Mouse (Mus musculus) forebrain, embryonic 13.5 days (tissue): ENCODE measurements around the gene Slitrk3. TPM values are rescaled to one million over a fixed set of nuclear protein-coding genes. Genes with fewer than 3 reads are reported as not detected.
"Not testable (repeated sequence)": the region's sequence is repeated elsewhere in the genome, so short reads cannot be mapped to it uniquely, and the experiment has no call there.

Experiments used
- ATAC-seq: fragments of 200-750 bp; cut with Nextera tagmentation; 2 replicates; pipeline ENCODE4 v1.8.0; 2017
- H3K27ac ChIP-seq: fragments of 300-500 bp; sonication (generic); 2 replicates; pipeline ENCODE4 v1.5.1; 2015; ENCODE audit warnings: inconsistent platforms, mild to moderate bottlenecking, moderate library complexity
- H3K27me3 ChIP-seq: fragments of 300-500 bp; sonication (generic); 2 replicates; pipeline ENCODE4 v1.6.1; 2015; ENCODE audit warnings: mild to moderate bottlenecking, inconsistent platforms
- H3K36me3 ChIP-seq: fragments of 300-500 bp; sonication (generic); 2 replicates; pipeline ENCODE4 v1.6.1; 2015; ENCODE audit warnings: mild to moderate bottlenecking, inconsistent platforms; ENCODE audit not compliant: poor library complexity, severe bottlenecking
- H3K4me1 ChIP-seq: fragments of 300-500 bp; sonication (generic); 2 replicates; pipeline ENCODE4 v1.6.1; 2015; ENCODE audit warnings: inconsistent platforms
- H3K4me2 ChIP-seq: fragments of 300-500 bp; sonication (generic); 2 replicates; pipeline ENCODE4 v1.6.1; 2015; ENCODE audit warnings: inconsistent platforms, mild to moderate bottlenecking, moderate library complexity
- H3K4me3 ChIP-seq: fragments of 300-500 bp; sonication (generic); 2 replicates; pipeline ENCODE4 v1.5.1; 2015; ENCODE audit warnings: mild to moderate bottlenecking, inconsistent platforms
- H3K9ac ChIP-seq: fragments of 300-500 bp; sonication (generic); 2 replicates; pipeline ENCODE4 v1.6.1; 2015; ENCODE audit warnings: mild to moderate bottlenecking, inconsistent platforms
- H3K9me3 ChIP-seq: fragments of 300-500 bp; sonication (generic); replicated peaks from 2 replicates; pipeline ENCODE4 v1.6.1; 2016; ENCODE audit warnings: inconsistent platforms
- WGBS: fragments of 180-500 bp; shearing (Covaris S2); methylation state at CpG from one replicate; pipeline ENCODE4 v1.1.7; 2015; 5-methylcytosine and 5-hydroxymethylcytosine counted together
- polyA plus RNA-seq: library from polyadenylated mRNA; unstranded; fragments of >200 nt; fragmentation: Nextera tagmentation; extraction: Ambion mirVana; gene quantifications from 2 replicates; pipeline ENCODE4 v1.2.1, GENCODE M21; 2015

The Slitrk3 gene
- 5.0 and 8.2 TPM in 2 replicates for polyA plus RNA-seq

DNA sequence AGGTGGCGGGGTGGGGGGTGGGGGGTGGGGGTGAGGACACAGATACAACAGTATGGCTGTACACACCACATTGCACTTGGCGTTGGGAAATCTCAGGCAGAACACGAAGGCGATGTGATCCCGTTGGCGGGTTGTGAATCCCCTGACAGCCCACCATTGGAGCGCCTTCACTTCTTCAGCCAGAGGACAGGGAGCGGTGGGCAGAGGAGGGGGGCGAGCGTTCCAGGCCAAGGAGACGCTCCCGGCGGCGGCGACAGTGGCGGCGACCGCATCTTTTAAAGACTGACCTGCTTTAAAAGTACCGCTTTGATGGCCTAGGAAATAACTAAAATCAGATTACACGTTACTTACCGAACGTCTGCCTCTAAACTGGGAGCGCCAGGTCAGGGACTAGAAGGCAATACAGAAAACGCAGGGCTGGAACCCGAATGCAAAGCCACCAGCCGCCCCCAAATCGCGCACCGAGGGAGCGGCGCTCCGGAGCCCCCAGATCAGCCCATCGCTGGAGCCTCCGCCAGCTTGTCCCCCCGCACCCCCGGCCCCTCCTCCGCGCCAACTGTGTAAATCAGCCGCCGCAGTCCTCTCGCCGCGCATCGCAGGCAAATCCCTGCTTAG lies at the start of gene Slitrk3:
TSS of gene Slitrk3 (minus strand) at position 607 of the 615 bp plus-strand sequence.
- Histone ChIP-seq H3K4me2 (peak within 1 kb of the TSS; percentile 85), H3K9me3 (no peaks in the 10 kb centered on the region), H3K27ac (peak within 1 kb of the TSS; percentile 31; the same call in 1 of the 2 replicates), H3K36me3 (no peaks in the 10 kb centered on the region), H3K27me3 (peaks cover 12% of the 10 kb centered on the region), H3K4me1 (peaks cover 23% of the 10 kb centered on the region), H3K4me3 (peak within 1 kb of the TSS; percentile 67), H3K9ac (peak within 1 kb of the TSS; percentile 70)
- under 1% methylated on average over 43 of the region's 44 CpGs for WGBS
- peak; percentile 68 for ATAC-seq

DNA sequence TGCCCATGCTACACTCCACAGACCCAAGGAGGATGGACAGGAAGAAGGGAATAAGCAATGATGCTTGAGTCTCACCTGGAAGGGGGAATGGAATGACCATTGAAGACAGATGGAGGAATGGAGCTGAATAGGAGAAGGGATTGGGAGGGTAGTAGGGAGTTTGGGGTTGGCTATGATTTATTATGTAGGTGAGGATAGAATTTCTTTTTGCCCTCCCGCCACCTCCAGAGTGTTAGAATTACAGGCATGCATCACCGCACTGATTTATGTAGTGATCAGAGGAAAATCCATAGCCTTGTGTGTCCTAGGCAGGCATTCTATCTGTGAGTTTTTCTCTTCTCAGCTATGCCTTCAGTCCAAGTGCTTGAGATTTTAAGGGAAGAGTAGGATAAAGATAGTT lies 36.8 kb upstream of the Slitrk3 start:
- not testable (repeated sequence) for H3K27me3 ChIP-seq, H3K4me2 ChIP-seq, H3K4me3 ChIP-seq, H3K4me1 ChIP-seq, H3K9ac ChIP-seq, H3K36me3 ChIP-seq, ATAC-seq, H3K9me3 ChIP-seq, H3K27ac ChIP-seq
- WGBS, result 97% methylated on average over 2 of the region's 2 CpGs

DNA sequence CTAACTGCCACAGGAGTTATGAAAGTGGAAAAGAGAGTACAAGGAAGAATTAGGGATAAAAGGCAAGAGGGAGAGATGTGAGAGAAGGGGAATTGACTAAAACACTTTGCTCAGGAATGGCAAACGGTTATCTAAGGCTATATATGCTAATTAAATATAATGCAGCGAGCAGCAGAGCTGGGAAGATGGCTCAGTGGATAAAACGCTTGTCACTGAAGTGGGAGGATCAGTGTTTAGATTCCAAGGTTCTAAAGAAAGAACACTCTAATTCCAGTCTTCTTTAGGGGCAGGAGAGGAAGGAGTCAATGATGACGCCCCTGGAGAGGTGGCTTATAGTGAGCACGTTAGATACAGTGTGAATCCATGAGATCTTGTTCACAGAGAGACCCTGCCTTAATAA lies 27.0 kb upstream of the Slitrk3 start:
- 74% methylated on average over 5 of the region's 5 CpGs for WGBS
- Histone ChIP-seq H3K4me1 (no peaks in the 10 kb centered on the region), H3K27me3 (no peaks in the 10 kb centered on the region), H3K27ac (no peak overlapping the region), H3K4me3 (no peak overlapping the region), H3K36me3 (no peaks in the 10 kb centered on the region), H3K4me2 (no peak overlapping the region), H3K9me3 (no peaks in the 10 kb centered on the region), H3K9ac (no peak overlapping the region)
- no peak for ATAC-seq

DNA sequence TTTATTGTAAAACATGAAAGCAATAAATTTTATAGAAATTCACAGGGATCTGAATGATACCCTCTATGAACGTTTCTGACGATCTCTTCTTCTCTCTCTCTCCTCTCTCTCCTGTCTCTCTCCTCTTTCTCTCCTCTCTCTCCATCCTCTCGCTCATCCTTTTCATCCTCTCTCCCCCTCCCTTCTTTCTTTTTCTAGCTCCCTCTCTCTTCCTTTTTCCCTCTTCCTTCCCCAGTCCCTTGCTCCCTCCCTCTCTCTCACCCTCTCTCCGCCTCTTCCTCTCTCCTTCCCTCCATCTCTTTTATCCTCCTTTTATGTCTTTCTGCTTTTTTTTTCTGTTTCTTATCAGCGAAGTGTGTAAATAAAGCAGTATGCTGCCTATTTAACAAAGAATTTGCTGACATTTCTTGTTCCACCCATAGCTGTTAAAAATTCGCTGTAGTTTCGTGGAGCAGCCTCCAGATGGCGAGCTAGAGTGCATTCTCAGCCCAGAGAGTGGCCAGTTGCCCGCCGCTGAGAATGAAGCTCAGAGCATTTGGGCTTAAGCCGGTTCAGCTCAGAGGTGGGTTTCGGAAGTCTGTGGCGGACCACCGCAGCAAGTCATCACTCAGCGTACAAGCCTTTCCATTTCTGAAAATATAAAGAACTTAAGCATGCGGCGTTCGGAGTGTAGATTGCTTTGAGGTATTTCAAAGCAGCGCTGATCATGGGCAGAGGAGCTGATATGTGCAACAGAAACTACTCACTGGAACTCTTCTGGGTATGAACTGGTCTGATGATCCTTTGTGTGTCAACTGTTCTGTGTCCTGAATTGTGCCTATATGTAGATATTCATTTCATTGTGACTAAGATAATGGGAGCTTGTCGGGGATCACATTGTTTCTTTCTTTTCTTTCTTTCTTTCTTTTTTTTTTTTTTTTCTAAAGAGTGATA lies 8.5 kb upstream of the Slitrk3 start:
- peak overlapping the region; percentile 38 for H3K4me3 ChIP-seq
- H3K9me3 ChIP-seq, result no peaks in the 10 kb centered on the region
- WGBS, result 8% methylated on average over 20 of the region's 20 CpGs
- H3K4me1 ChIP-seq, result no peaks in the 10 kb centered on the region
- H3K27ac ChIP-seq, result no peak overlapping the region
- H3K27me3 ChIP-seq, result no peaks in the 10 kb centered on the region
- peak; percentile 91 for ATAC-seq
- H3K36me3 ChIP-seq, result no peaks in the 10 kb centered on the region
- peak overlapping the region; percentile 57 for H3K4me2 ChIP-seq
- peak overlapping the region; percentile 58 for H3K9ac ChIP-seq

DNA sequence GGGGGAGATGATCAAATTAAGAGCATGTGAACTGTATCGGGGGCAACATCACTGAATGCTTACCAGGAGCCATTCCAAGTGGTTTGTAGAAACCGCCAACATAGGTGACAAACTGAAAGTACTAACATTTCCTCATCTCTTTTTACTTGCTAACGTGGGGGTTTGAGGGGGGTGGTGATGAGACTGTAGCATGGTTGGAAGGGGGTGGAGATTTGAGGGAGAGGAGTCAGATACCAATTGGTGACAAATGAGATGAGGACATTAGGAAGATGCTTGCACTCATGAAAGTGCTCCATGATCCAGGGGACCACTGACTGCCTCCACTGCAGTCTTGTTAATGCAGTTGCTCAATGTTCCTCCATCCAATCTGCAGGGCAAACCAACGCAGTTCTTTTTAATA lies 587 bp upstream of the Slitrk3 start:
- peak overlapping the region; percentile 67 for H3K4me3 ChIP-seq
- no peak overlapping the region for H3K27ac ChIP-seq
- no peak overlapping the region for H3K9ac ChIP-seq
- no peak for ATAC-seq
- H3K27me3 ChIP-seq, result peaks cover 12% of the 10 kb centered on the region
- WGBS, result 21% methylated on average over 4 of the region's 4 CpGs
- peak overlapping the region; percentile 85 for H3K4me2 ChIP-seq
- H3K36me3 ChIP-seq, result no peaks in the 10 kb centered on the region
- peaks cover 18% of the 10 kb centered on the region for H3K4me1 ChIP-seq
- H3K9me3 ChIP-seq, result no peaks in the 10 kb centered on the region

DNA sequence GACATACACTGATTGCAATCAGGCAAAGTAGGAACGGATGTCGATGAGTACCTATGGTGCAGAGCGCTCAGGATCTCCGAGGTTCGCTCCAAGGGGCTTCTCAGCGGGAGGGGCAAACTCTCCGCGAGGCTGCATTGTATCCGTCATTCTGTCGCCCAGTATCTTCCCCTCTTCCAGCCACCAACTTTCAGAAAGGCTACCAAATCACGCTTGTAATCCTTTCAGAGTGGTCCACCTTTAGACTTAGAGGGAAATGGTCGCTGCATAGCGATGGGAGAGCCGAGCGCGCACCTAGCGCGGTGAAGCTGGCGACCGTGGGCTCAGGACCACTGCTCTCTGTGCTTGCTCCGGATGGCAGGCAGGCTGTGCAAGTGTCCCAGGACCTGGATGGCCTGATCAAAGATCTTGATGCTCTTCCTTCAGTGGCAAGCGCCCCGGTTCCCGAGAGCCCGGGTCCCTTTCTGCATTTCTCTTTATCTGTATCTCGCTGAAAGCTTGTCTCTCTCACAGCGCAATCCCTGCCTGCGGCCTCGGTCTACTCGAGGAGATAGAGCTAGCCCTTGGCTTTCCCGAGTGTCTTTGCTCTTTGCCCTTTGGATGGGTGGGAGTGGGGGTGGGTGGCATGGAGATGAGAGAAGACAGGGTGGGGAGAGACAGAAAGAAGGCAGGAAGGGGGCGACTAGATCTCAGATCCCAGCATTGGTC lies 959 bp downstream of the Slitrk3 start:
- Histone ChIP-seq H3K4me1 (peaks cover 23% of the 10 kb centered on the region), H3K4me3 (peak overlapping the region; percentile 67), H3K4me2 (peak overlapping the region; percentile 85), H3K27me3 (peaks cover 12% of the 10 kb centered on the region), H3K9ac (peak overlapping the region; percentile 70), H3K9me3 (no peaks in the 10 kb centered on the region), H3K36me3 (no peaks in the 10 kb centered on the region), H3K27ac (peak overlapping the region; percentile 31)
- ATAC-seq, result peak; percentile 42
- under 1% methylated on average over 31 of the region's 32 CpGs for WGBS

DNA sequence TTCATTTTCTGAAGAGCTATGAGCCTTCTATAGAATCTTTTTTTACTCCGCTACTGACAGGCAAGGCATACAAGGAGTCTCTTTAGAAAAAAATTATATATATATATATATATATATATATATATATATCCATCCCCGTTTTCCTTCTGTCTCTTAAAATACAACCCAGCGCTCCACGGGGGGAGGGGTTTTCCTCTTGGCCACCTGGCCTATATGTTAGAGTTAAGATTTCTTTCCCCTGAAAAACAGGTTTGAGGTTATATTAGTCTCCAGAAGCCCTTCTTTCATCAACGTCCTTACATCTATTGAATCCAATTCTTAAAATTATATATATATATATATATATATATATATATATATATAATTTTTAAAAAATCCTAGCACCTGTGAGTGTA lies 1.6 kb downstream of the Slitrk3 start:
- ATAC-seq, result no peak
- 27% methylated on average over 5 of the region's 5 CpGs for WGBS

DNA sequence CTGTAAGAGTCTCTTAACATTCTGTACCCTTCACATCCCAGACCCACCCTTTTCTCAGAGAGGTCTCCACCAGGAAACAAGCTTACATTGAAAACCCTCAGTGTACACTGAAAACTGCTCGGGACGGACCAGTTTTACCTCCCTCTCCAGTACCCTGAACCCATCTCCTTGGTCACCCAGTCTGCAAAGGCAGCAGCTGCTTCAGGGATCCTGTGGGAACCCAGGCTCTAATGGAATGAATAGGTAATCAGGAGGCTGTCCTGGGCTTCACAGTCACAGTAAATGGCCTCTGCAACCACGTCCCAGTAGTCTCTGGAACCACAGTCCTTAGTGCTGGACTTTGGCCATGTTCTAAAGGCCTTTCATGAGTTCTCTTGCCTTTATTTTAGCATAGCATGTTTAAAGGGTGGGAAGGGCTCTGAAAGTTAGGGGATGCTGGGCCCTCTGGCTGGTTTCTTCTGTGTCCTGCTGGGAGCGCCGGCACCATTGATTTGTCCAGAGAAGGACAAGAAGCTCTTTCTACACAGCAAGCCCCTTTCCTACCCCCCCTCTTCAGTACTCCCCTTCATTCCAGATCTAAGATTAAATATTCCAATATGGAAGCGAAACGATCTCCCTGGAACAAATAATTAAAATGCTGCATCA lies 2.1 kb downstream of the Slitrk3 start:
- Histone ChIP-seq H3K4me2 (peak overlapping the region; percentile 52), H3K27me3 (peaks cover 12% of the 10 kb centered on the region), H3K9me3 (no peaks in the 10 kb centered on the region), H3K9ac (peak overlapping the region; percentile 54), H3K4me1 (peaks cover 23% of the 10 kb centered on the region), H3K36me3 (no peaks in the 10 kb centered on the region), H3K4me3 (peak overlapping the region; percentile 34), H3K27ac (no peak overlapping the region)
- ATAC-seq, result no peak
- 45% methylated on average over 7 of the region's 7 CpGs for WGBS

More for the DNA sequence above, 1.6 kb downstream of the Slitrk3 start:
- Histone ChIP-seq H3K4me3 (peak overlapping the region; percentile 67), H3K27ac (no peak overlapping the region), H3K4me1 (peaks cover 23% of the 10 kb centered on the region), H3K4me2 (peak overlapping the region; percentile 85), H3K27me3 (peaks cover 12% of the 10 kb centered on the region), H3K36me3 (no peaks in the 10 kb centered on the region), H3K9ac (no peak overlapping the region), H3K9me3 (no peaks in the 10 kb centered on the region)

DNA sequence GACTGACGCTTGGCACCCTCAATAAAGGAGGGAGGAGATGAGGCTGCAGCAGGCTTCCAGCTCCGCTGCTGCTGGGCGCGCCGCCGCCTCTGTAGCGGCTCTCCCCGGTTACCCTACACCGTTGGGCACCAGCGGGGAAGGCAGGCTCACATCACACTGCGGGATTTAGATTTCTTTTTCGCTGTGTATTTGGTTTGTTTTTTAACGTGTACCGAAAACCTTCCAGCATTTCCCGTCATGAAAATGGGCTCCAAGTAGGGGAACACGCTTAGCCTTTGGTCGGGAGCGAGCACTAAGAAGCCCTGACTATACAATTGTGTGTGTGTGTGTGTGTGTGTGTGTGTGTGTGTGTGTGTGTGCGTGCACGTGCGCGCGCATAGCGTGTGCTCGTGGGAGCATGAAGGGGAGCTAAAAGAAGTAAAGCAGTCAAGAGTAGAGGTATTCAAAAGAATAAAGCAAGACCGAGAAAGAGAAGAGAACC lies 4.1 kb downstream of the Slitrk3 start:
- peak overlapping the region; percentile 68 for H3K9ac ChIP-seq
- peaks cover 12% of the 10 kb centered on the region for H3K27me3 ChIP-seq
- H3K9me3 ChIP-seq, result no peaks in the 10 kb centered on the region
- peak; percentile 87 for ATAC-seq
- under 1% methylated on average over 25 of the region's 26 CpGs for whole genome bisulfite sequencing
- H3K27ac ChIP-seq, result peak overlapping the region; percentile 57
- H3K36me3 ChIP-seq, result peaks cover 16% of the 10 kb centered on the region
- H3K4me3 ChIP-seq, result peak overlapping the region; percentile 51
- peak overlapping the region; percentile 70 for H3K4me2 ChIP-seq
- H3K4me1 ChIP-seq, result peaks cover 23% of the 10 kb centered on the region

DNA sequence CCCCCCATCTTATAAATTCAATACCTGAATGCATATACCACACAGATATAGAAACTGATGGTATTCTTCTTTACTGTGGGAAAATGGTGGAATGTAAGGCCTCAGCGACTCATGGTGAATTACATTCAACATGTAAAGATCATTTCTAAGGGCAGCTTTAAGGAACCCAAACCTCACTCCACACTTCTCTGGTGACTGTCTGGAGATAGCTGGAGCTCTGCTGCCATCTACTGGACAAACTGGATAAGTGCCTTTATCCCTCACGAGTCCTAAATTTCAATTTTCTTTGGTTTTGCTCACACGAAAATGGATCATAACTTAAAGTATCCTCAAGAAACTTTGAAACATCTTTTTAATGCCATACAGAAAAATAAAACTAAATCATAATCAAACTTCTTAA lies 11.4 kb downstream of the Slitrk3 start:
- H3K27me3 ChIP-seq, result no peaks in the 10 kb centered on the region
- WGBS, result 3% methylated on average over 3 of the region's 3 CpGs

DNA sequence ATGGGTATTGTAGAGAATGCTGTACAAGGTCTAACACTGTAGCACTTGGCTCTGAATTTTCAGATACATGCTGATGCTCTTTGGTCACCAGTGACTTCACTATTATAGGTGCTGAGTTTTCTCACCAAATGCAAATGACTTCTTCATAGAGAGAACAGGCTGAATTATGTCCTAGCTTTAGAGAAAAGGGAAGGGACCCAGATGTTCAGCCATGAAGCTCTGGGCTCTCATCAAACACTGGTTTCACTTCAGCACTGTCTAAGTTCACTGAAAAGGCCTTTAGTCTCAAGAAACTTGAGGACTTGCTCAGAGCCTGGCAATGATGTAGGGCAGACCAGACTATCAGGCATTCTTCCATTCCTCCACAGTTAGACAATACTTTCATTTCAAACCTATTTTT lies 15.3 kb downstream of the Slitrk3 start:
- Histone ChIP-seq H3K27me3 (no peaks in the 10 kb centered on the region), H3K9ac (no peak overlapping the region), H3K27ac (no peak overlapping the region), H3K4me1 (no peaks in the 10 kb centered on the region), H3K4me3 (no peak overlapping the region), H3K4me2 (no peak overlapping the region), H3K36me3 (no peaks in the 10 kb centered on the region), H3K9me3 (no peaks in the 10 kb centered on the region)
- ATAC-seq, result no peak

More for the DNA sequence above, 11.4 kb downstream of the Slitrk3 start:
- Histone ChIP-seq H3K4me1 (no peaks in the 10 kb centered on the region), H3K27ac (no peak overlapping the region), H3K36me3 (peaks cover 17% of the 10 kb centered on the region), H3K9me3 (no peaks in the 10 kb centered on the region), H3K9ac (no peak overlapping the region), H3K4me3 (no peak overlapping the region), H3K4me2 (no peak overlapping the region)
- ATAC-seq, result peak; percentile 81
